Mouse (Mus musculus) midbrain, postnatal 0 days (tissue): ENCODE data around the gene Prmt6. TPM values are rescaled to one million over a fixed set of nuclear protein-coding genes. Genes with fewer than 3 reads are reported as not detected.

Experiments used
- ATAC-seq: fragments of 200-750 bp; cut with Nextera tagmentation; 2 replicates; pipeline ENCODE4 v1.8.0; 2017; ENCODE audit warnings: moderate number of reproducible peaks, mild to moderate bottlenecking, moderate TSS enrichment, moderate library complexity; ENCODE audit not compliant: low FRiP score
- DNase-seq: peaks from one replicate; pipeline ENCODE4 v3.0.0-alpha.2; 2015; ENCODE audit warnings: low spot score
- H3K27ac ChIP-seq: fragments of 300-500 bp; sonication (generic); 2 replicates; pipeline ENCODE4 v1.5.1; 2014; ENCODE audit warnings: low read depth, mild to moderate bottlenecking, low read length, mixed read lengths
- H3K27me3 ChIP-seq: fragments of 300-500 bp; sonication (generic); 2 replicates; pipeline ENCODE4 v1.6.1; 2014; ENCODE audit warnings: low read length, control low read depth, mixed read lengths; ENCODE audit not compliant: insufficient read depth
- H3K36me3 ChIP-seq: fragments of 300-500 bp; sonication (generic); 2 replicates; pipeline ENCODE4 v1.6.1; 2014; ENCODE audit warnings: low read length, control low read depth, mixed read lengths; ENCODE audit not compliant: insufficient read depth
- H3K4me1 ChIP-seq: fragments of 300-500 bp; sonication (generic); 2 replicates; pipeline ENCODE4 v1.6.1; 2014; ENCODE audit warnings: mild to moderate bottlenecking, control low read depth, antibody characterized with exemption, low read length, mixed read lengths; ENCODE audit not compliant: insufficient read depth
- H3K4me2 ChIP-seq: fragments of 300-500 bp; sonication (generic); 2 replicates; pipeline ENCODE4 v1.6.1; 2014; ENCODE audit warnings: low read depth, mild to moderate bottlenecking, low read length, mixed read lengths; ENCODE audit not compliant: poor library complexity, severe bottlenecking
- H3K4me3 ChIP-seq: fragments of 300-500 bp; sonication (generic); 2 replicates; pipeline ENCODE4 v1.5.1; 2014; ENCODE audit warnings: low read depth, mild to moderate bottlenecking, low read length, moderate library complexity
- H3K9ac ChIP-seq: fragments of 300-500 bp; sonication (generic); replicated peaks from 2 replicates; pipeline ENCODE4 v1.6.1; 2014; ENCODE audit warnings: mild to moderate bottlenecking, low read length, moderate library complexity, mixed read lengths; ENCODE audit not compliant: poor library complexity, severe bottlenecking
- H3K9me3 ChIP-seq: fragments of 300-500 bp; sonication (generic); 2 replicates; pipeline ENCODE4 v1.6.1; 2016; ENCODE audit warnings: low read length, control low read depth
- CTCF ChIP-seq: IDR thresholded peaks from 2 replicates; pipeline ENCODE4 v1.5.1; 2016; ENCODE audit warnings: antibody characterized with exemption, mild to moderate bottlenecking
- WGBS: fragments of 180-500 bp; shearing (Covaris S2); extraction: QIAGEN DNeasy Blood & Tissue Kit; methylation state at CpG from one replicate; pipeline ENCODE4 v1.1.7; 2014; 5-methylcytosine and 5-hydroxymethylcytosine counted together
- polyA plus RNA-seq: library from polyadenylated mRNA; unstranded; fragments of >200 nt; fragmentation: Nextera tagmentation; extraction: Ambion mirVana; gene quantifications from 2 replicates; pipeline ENCODE4 v1.2.1, GENCODE M21; 2015
- total RNA-seq: library from RNA; depleted of rRNA; stranded (reverse); fragments of >200 nt; gene quantifications from 2 replicates; pipeline ENCODE4 v1.2.3, GENCODE M21; 2014; rRNA removed

Prmt6 gene
- total and polyA plus RNA-seq, 2 experiments from 2014 or later = 23.3 to 32.2 TPM

- Histone ChIP-seq H3K27ac (peak overlapping the region; percentile 97), H3K27me3 (no peaks in the 10 kb centered on the region), H3K9ac (peak overlapping the region; percentile 94), H3K4me3 (peak overlapping the region; percentile 78), H3K36me3 (0 out of 2 replicates have a peak, but pooled peaks cover 7% of the 10 kb centered on the region), H3K4me1 (no peaks in the 10 kb centered on the region), H3K9me3 (no peaks in the 10 kb centered on the region), H3K4me2 (peak overlapping the region; percentile 55)
- TF ChIP-seq CTCF = peak; percentile 32; the same call in 1 of the 2 replicates
- DNase-seq (peak; percentile 68), ATAC-seq (peak; percentile 89)
- under 1% methylated on average over 89 of the region's 89 CpGs for WGBS
Observed at GRCm38 (mm10) chr3:110249891-110250838, 633 bp downstream of the Prmt6 start.

GRCm38 (mm10) chr3:110236819-110237463 is 13.9 kb downstream of the Prmt6 start:
- Histone ChIP-seq H3K4me1 (no peaks in the 10 kb centered on the region), H3K27me3 (no peaks in the 10 kb centered on the region), H3K9me3 (no peaks in the 10 kb centered on the region), H3K36me3 (no peaks in the 10 kb centered on the region), H3K9ac (no peak overlapping the region), H3K27ac (no peak overlapping the region), H3K4me2 (no peak overlapping the region), H3K4me3 (no peak overlapping the region)
- ATAC-seq (no peak), DNase-seq (peak; percentile 14)
- TF ChIP-seq CTCF = no peak
- 63% methylated on average over 1 of the region's 1 CpGs for WGBS

Other genes with a start within 250 kb of the Prmt6 start
- gene Ntng1, start 107.0 kb downstream of the Prmt6 start, total RNA-seq = 56.9 and 70.3 TPM in 2 replicates
- 37.0 and 54.2 TPM in 2 replicates for gene Ntng1, start 107.0 kb downstream of the Prmt6 start, polyA plus RNA-seq